Mouse (Mus musculus): Measurements from ENCODE around the gene Klrb1. TPM values are rescaled to one million over a fixed set of nuclear protein-coding genes. Genes with fewer than 3 reads are reported as not detected.
"Not testable (repeated sequence)": the region's sequence is repeated elsewhere in the genome, so short reads cannot be mapped to it uniquely, and the experiment has no call there.

Gene Klrb1
- total RNA-seq (2012; rRNA removed), result not detected in 2 replicates

GRCm38 (mm10) chr6:128722959-128723358 is at the start of gene Klrb1:
Klrb1 (minus strand) TSS chr6:128723059.
- in situ Hi-C loops (cut with MboI; ENCODE audit: low sequenced_read_pairs in 2 of 2, unreplicated experiment in 2 of 2), result loop anchor here in 1 of 2 experiments (5.0 kb wide), 1 partner anchor 424 kb away; no protein-coding TSS in a partner anchor
- Histone ChIP-seq H3K4me3 (ENCODE audit: insufficient read depth in 1 of 2, low read depth in 1 of 2, low read length in 2 of 2, poor library complexity in 1 of 2, severe bottlenecking in 1 of 2) (no peak within 1 kb of the TSS), H3K27ac (ENCODE audit: insufficient read depth, low read depth, low read length, poor library complexity, severe bottlenecking) (no peak within 1 kb of the TSS), H3K9me3 (ENCODE audit: control insufficient read depth, insufficient read depth, low read depth, low read length) (no peaks in the 10 kb centered on the region; the same call in 1 of the 2 replicates), H3K36me3 (ENCODE audit: control insufficient read depth, insufficient read depth, low read length, poor library complexity, severe bottlenecking) (no peaks in the 10 kb centered on the region), H3K4me1 (ENCODE audit: control insufficient read depth in 2 of 2, insufficient read depth in 2 of 2, low read length in 2 of 2, poor library complexity in 1 of 2) (no peaks in the 10 kb centered on the region), H3K9ac (ENCODE audit: insufficient read depth, low read depth, low read length, poor library complexity, severe bottlenecking) (no peak within 1 kb of the TSS)
- no peak for TF ChIP-seq MAFK (IDR thresholded peaks at IDR 0.05; ENCODE audit: insufficient read depth, low read depth, low read length)
- no peak for TF ChIP-seq ZNF384 (IDR thresholded peaks at IDR 0.05; ENCODE audit: low read depth, low read length)
- TF ChIP-seq ZC3H11A (IDR thresholded peaks at IDR 0.05; ENCODE audit: borderline replicate concordance, low read depth, low read length), result no peak
- TF ChIP-seq HCFC1 (IDR thresholded peaks at IDR 0.05; ENCODE audit: borderline replicate concordance, insufficient read depth, low read length), result no peak
- no peak for TF ChIP-seq CHD2 (IDR thresholded peaks at IDR 0.05; ENCODE audit: low read depth, low read length)
- no peak for DNase-seq (ENCODE audit: low read depth, low spot score)

GRCm38 (mm10) chr6:128769481-128770253 is 46.8 kb upstream of the Klrb1 start:
- Histone ChIP-seq H3K27ac (ENCODE audit: insufficient read depth, low read depth, low read length, poor library complexity, severe bottlenecking) (no peak overlapping the region), H3K4me3 (ENCODE audit: insufficient read depth in 1 of 2, low read depth in 1 of 2, low read length in 2 of 2, poor library complexity in 1 of 2, severe bottlenecking in 1 of 2) (no peak overlapping the region), H3K36me3 (ENCODE audit: control insufficient read depth, insufficient read depth, low read length, poor library complexity, severe bottlenecking) (no peaks in the 10 kb centered on the region), H3K9ac (ENCODE audit: insufficient read depth, low read depth, low read length, poor library complexity, severe bottlenecking) (no peak overlapping the region), H3K4me1 (ENCODE audit: control insufficient read depth in 2 of 2, insufficient read depth in 2 of 2, low read length in 2 of 2, poor library complexity in 1 of 2) (no peaks in the 10 kb centered on the region), H3K9me3 (ENCODE audit: control insufficient read depth, insufficient read depth, low read depth, low read length) (0 out of 2 replicates have a peak, but pooled peaks cover 1% of the 10 kb centered on the region)
- TF ChIP-seq MAFK (IDR thresholded peaks at IDR 0.05; ENCODE audit: insufficient read depth, low read depth, low read length) (no peak), ZC3H11A (IDR thresholded peaks at IDR 0.05; ENCODE audit: borderline replicate concordance, low read depth, low read length) (no peak), HCFC1 (IDR thresholded peaks at IDR 0.05; ENCODE audit: borderline replicate concordance, insufficient read depth, low read length) (no peak), ZNF384 (IDR thresholded peaks at IDR 0.05; ENCODE audit: low read depth, low read length) (no peak), CHD2 (IDR thresholded peaks at IDR 0.05; ENCODE audit: low read depth, low read length) (no peak)
- in situ Hi-C loops (cut with MboI; ENCODE audit: low sequenced_read_pairs in 2 of 2, unreplicated experiment in 2 of 2), result no loop called here
- no peak for DNase-seq (ENCODE audit: low read depth, low spot score)

GRCm38 (mm10) chr6:128768047-128768446 is 45.2 kb upstream of the Klrb1 start:
- in situ Hi-C loops (cut with MboI; ENCODE audit: low sequenced_read_pairs in 2 of 2, unreplicated experiment in 2 of 2), result no loop called here
- H3K36me3 ChIP-seq (ENCODE audit: control insufficient read depth, insufficient read depth, low read length, poor library complexity, severe bottlenecking), result no peaks in the 10 kb centered on the region
- no peak for DNase-seq (ENCODE audit: low read depth, low spot score)
- no peak overlapping the region for H3K9ac ChIP-seq (ENCODE audit: insufficient read depth, low read depth, low read length, poor library complexity, severe bottlenecking)
- no peaks in the 10 kb centered on the region for H3K9me3 ChIP-seq (ENCODE audit: control insufficient read depth, insufficient read depth, low read depth, low read length)
- no peak overlapping the region for H3K27ac ChIP-seq (ENCODE audit: insufficient read depth, low read depth, low read length, poor library complexity, severe bottlenecking)
- no peaks in the 10 kb centered on the region for H3K4me1 ChIP-seq (ENCODE audit: control insufficient read depth in 2 of 2, insufficient read depth in 2 of 2, low read length in 2 of 2, poor library complexity in 1 of 2)
- no peak overlapping the region for H3K4me3 ChIP-seq (ENCODE audit: insufficient read depth in 1 of 2, low read depth in 1 of 2, low read length in 2 of 2, poor library complexity in 1 of 2, severe bottlenecking in 1 of 2)
- TF ChIP-seq HCFC1 (IDR thresholded peaks at IDR 0.05; ENCODE audit: borderline replicate concordance, insufficient read depth, low read length) (no peak), ZNF384 (IDR thresholded peaks at IDR 0.05; ENCODE audit: low read depth, low read length) (no peak), ZC3H11A (IDR thresholded peaks at IDR 0.05; ENCODE audit: borderline replicate concordance, low read depth, low read length) (no peak), CHD2 (IDR thresholded peaks at IDR 0.05; ENCODE audit: low read depth, low read length) (no peak), MAFK (IDR thresholded peaks at IDR 0.05; ENCODE audit: insufficient read depth, low read depth, low read length) (no peak)

DNA sequence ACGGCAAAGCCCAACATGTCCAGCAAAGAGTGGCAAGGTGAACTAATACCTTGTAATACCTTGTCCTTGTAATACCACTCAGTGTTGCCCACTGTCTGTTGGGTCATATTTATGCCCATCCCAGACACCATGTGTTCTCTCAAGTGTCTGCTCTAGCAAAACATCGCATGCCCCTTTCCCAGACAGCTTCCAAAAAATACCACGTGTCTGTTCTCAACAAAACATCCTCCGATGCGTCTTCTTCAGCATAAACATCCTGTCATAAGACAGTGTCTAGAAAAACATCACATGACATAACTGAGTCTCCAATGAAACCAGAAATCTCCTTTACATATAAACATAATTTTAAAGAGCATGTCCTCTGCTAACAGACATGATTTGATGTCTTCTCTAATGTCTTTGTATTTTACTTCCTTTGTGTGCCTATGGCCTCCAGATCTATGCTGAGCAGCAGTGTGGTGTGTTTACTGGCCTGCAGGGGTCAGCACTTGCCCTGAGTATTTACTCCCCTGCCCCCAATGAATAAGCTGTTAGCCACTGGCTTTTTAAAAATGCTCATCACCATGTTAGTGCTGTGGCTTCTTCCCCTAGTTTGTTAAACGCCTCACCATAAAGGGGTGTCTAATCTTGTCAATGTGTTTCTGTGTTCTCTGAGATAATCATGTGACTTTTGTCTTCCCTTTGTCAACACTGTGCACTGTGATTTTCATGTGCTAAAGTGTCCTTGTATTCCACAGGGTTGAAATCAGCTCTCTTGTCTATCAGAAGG is 43.8 kb upstream of the Klrb1 start:
- H3K27ac ChIP-seq (ENCODE audit: insufficient read depth, low read depth, low read length, poor library complexity, severe bottlenecking); H3K9me3 ChIP-seq (ENCODE audit: control insufficient read depth, insufficient read depth, low read depth, low read length); in situ Hi-C loops (cut with MboI; ENCODE audit: low sequenced_read_pairs in 2 of 2, unreplicated experiment in 2 of 2); DNase-seq (ENCODE audit: low read depth, low spot score); H3K4me1 ChIP-seq (ENCODE audit: control insufficient read depth in 2 of 2, insufficient read depth in 2 of 2, low read length in 2 of 2, poor library complexity in 1 of 2); H3K9ac ChIP-seq (ENCODE audit: insufficient read depth, low read depth, low read length, poor library complexity, severe bottlenecking); H3K4me3 ChIP-seq (ENCODE audit: insufficient read depth in 1 of 2, low read depth in 1 of 2, low read length in 2 of 2, poor library complexity in 1 of 2, severe bottlenecking in 1 of 2); H3K36me3 ChIP-seq (ENCODE audit: control insufficient read depth, insufficient read depth, low read length, poor library complexity, severe bottlenecking): not testable (repeated sequence)

Measured in ES-E14 (cell line).